Mouse (Mus musculus): ENCODE measurements around the gene Hapln2. TPM values are rescaled to one million over a fixed set of nuclear protein-coding genes. Genes with fewer than 3 reads are reported as not detected.
A peak's percentile ranks its signal among the peaks of the same experiment; 100 is the strongest.

Hapln2 gene
- polyA plus RNA-seq, 1 experiment from 2014 or later = 0.43 TPM

GRCm38 (mm10) chr3:87985505-87986320, 41.7 kb downstream of the Hapln2 start:
- H3K9ac ChIP-seq (replicated peaks) = peak overlapping the region; percentile 4; the same call in 1 of the 2 replicates
- H3K4me1 ChIP-seq = peaks cover 75% of the 10 kb centered on the region
- H3K4me2 ChIP-seq (replicated peaks) = peak overlapping the region; percentile 5

GRCm38 (mm10) chr3:87984094-87984493, 43.3 kb downstream of the Hapln2 start:
- Histone ChIP-seq H3K9ac (replicated peaks) (peak overlapping the region; percentile 46; the same call in 1 of the 2 replicates), H3K27me3 (peaks cover 13% of the 10 kb centered on the region), H3K36me3 (peaks cover 4% of the 10 kb centered on the region; the same call in 1 of the 2 replicates), H3K4me1 (peaks cover 90% of the 10 kb centered on the region), H3K4me2 (replicated peaks) (0 out of 2 replicates have a peak overlapping the region, but pooled peaks have one; percentile 37), H3K4me3 (no peak overlapping the region), H3K9me3 (no peaks in the 10 kb centered on the region), H3K27ac (replicated peaks) (peak overlapping the region; percentile 86; the same call in 1 of the 2 replicates)
- WGBS = 36% methylated on average over 3 of the region's 3 CpGs
- ATAC-seq (ENCODE audit: low FRiP score, low read depth) = no peak

More at GRCm38 (mm10) chr3:87985505-87986320, 41.7 kb downstream of the Hapln2 start:
- Histone ChIP-seq H3K27me3 (peaks cover 29% of the 10 kb centered on the region), H3K27ac (replicated peaks) (peak overlapping the region; percentile 73), H3K9me3 (no peaks in the 10 kb centered on the region), H3K4me3 (no peak overlapping the region), H3K36me3 (no peaks in the 10 kb centered on the region)
- 31% methylated on average over 12 of the region's 12 CpGs for WGBS
- no peak for ATAC-seq (ENCODE audit: low FRiP score, low read depth)

DNA sequence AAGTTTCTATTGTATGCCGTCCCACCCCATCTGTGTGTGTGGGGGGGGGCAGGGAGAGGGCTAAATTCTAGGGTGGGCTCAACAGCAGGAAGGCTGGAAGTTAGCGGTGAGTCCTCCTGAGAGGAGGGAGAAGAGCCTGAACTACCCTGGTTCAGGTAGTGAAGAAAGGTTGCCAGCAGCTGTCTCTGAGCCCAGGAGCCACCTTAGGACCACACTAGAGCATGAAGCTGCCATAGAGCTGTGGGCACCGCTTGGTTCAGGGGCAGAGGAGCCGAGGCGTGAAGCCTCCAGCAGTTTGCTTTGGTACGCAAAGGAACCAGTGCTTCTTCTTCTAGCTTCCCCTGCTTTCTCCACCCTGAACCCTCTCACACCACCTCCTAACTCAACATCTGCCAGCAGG, 43.8 kb downstream of the Hapln2 start:
- Histone ChIP-seq H3K9me3 (no peaks in the 10 kb centered on the region), H3K27ac (replicated peaks) (peak overlapping the region; percentile 86), H3K36me3 (peaks cover 7% of the 10 kb centered on the region), H3K4me3 (no peak overlapping the region), H3K9ac (replicated peaks) (peak overlapping the region; percentile 46; the same call in 1 of the 2 replicates), H3K4me2 (replicated peaks) (peak overlapping the region; percentile 37), H3K4me1 (peaks cover 91% of the 10 kb centered on the region), H3K27me3 (peaks cover 8% of the 10 kb centered on the region)
- ATAC-seq (ENCODE audit: low FRiP score, low read depth) = no peak
- 40% methylated on average over 6 of the region's 6 CpGs for WGBS

- Histone ChIP-seq H3K4me1 (peaks cover 91% of the 10 kb centered on the region), H3K27me3 (0 out of 2 replicates have a peak, but pooled peaks cover 6% of the 10 kb centered on the region), H3K4me2 (replicated peaks) (peak overlapping the region; percentile 37), H3K27ac (replicated peaks) (peak overlapping the region; percentile 86), H3K9me3 (no peaks in the 10 kb centered on the region), H3K4me3 (no peak overlapping the region), H3K36me3 (peaks cover 13% of the 10 kb centered on the region), H3K9ac (replicated peaks) (peak overlapping the region; percentile 44)
- ATAC-seq (ENCODE audit: low FRiP score, low read depth) = peak; percentile 21
- WGBS = under 1% methylated on average over 13 of the region's 13 CpGs
These were observed 44.4 kb downstream of the Hapln2 start for GRCm38 (mm10) chr3:87982836-87983601.

DNA sequence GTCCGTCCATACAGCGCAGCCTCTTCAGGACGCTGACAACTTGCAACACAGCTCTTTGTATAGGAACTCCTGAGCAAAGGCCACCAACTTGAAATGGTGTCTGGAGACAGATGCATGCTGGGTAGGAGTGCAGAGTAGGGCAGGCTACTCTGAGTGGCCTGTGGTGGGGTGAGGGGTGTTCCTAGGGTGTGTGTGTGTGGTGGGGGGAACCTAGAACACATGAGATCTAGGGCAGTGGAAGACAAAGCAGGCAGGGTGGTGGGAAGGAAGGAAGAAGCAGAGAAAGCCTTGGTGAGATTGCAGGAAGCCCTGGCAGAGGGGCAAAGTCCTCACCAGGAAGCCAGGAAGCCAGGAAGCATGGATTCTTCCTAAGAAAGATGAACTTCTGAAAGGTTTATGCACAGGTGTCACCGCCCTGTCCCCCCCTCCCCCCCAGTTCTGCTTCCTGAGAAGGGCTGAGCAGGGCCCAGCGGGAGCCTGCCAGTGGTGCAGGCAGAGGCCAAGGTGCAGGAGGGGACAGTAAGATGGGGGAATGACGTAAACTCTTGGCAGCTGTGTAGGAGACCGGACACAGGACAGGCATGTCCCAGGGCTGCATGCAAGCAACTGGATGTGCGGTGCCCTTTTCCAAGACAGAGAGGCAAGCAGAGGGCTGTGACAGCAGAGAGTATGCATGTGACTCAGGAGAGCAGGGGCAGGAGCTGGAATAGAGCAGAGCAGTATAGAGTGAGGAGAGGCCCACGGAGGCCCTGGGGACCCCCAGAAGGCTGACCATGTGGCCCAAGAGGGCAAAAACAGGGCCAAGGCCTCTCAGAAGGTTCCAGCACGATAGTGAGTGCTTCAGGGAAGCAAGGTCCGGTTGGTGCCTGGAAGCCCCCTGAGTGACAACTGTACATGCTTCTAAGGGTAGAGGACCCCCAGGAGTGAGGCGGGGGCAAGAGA, 45.2 kb downstream of the Hapln2 start:
- H3K4me2 ChIP-seq (replicated peaks) = peak overlapping the region; percentile 37
- peaks cover 86% of the 10 kb centered on the region for H3K4me1 ChIP-seq
- H3K9me3 ChIP-seq = no peaks in the 10 kb centered on the region
- H3K9ac ChIP-seq (replicated peaks) = peak overlapping the region; percentile 44
- 0 out of 2 replicates have a peak, but pooled peaks cover 6% of the 10 kb centered on the region for H3K27me3 ChIP-seq
- H3K36me3 ChIP-seq = peaks cover 21% of the 10 kb centered on the region
- WGBS = 29% methylated on average over 12 of the region's 12 CpGs
- no peak; the same call in 1 of the 2 replicates for ATAC-seq (ENCODE audit: low FRiP score, low read depth)
- peak overlapping the region; percentile 86 for H3K27ac ChIP-seq (replicated peaks)
- no peak overlapping the region for H3K4me3 ChIP-seq

GRCm38 (mm10) chr3:87981214-87981760, 46.1 kb downstream of the Hapln2 start:
- Histone ChIP-seq H3K27me3 (0 out of 2 replicates have a peak, but pooled peaks cover 6% of the 10 kb centered on the region), H3K4me2 (replicated peaks) (no peak overlapping the region), H3K4me1 (peaks cover 79% of the 10 kb centered on the region), H3K27ac (replicated peaks) (peak overlapping the region; percentile 86), H3K9me3 (no peaks in the 10 kb centered on the region), H3K9ac (replicated peaks) (no peak overlapping the region), H3K36me3 (peaks cover 30% of the 10 kb centered on the region), H3K4me3 (no peak overlapping the region)
- 85% methylated on average over 6 of the region's 6 CpGs for WGBS
- ATAC-seq (ENCODE audit: low FRiP score, low read depth) = no peak

GRCm38 (mm10) chr3:87980728-87981127, 46.7 kb downstream of the Hapln2 start:
- Histone ChIP-seq H3K4me3 (no peak overlapping the region), H3K9ac (replicated peaks) (no peak overlapping the region), H3K9me3 (no peaks in the 10 kb centered on the region), H3K4me2 (replicated peaks) (no peak overlapping the region), H3K36me3 (peaks cover 36% of the 10 kb centered on the region), H3K27ac (replicated peaks) (peak overlapping the region; percentile 86), H3K4me1 (peaks cover 75% of the 10 kb centered on the region), H3K27me3 (0 out of 2 replicates have a peak, but pooled peaks cover 6% of the 10 kb centered on the region)
- no peak for ATAC-seq (ENCODE audit: low FRiP score, low read depth)
- WGBS = 61% methylated on average over 5 of the region's 5 CpGs

- 77% methylated on average over 2 of the region's 3 CpGs for WGBS
These were observed 47.3 kb downstream of the Hapln2 start for GRCm38 (mm10) chr3:87980085-87980484.

DNA sequence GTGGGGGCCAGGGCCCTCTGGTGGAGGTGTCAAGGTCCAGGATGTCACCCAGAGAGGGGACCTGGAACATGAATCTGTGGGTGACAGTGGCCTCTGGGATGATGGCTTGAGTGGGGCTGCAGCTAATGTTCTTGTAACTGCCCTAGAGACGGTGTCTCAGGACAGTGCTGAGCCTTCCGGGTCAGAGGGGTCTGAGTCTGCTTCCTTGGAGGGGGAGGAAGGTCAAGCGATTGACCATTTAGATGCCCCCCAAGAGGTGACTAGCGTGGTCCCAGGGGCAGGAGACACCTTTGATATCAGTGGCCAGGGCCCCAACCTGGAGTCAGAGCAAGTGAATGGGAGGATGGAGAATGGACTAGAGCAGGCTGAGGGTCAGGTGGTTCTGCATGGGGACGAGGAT, 47.9 kb downstream of the Hapln2 start:
- 0 out of 2 replicates have a peak overlapping the region, but pooled peaks have one; percentile 39 for H3K27ac ChIP-seq (replicated peaks)

More at GRCm38 (mm10) chr3:87980085-87980484, 47.3 kb downstream of the Hapln2 start:
- Histone ChIP-seq H3K4me3 (no peak overlapping the region), H3K9ac (replicated peaks) (no peak overlapping the region; the same call in 1 of the 2 replicates), H3K4me2 (replicated peaks) (no peak overlapping the region), H3K27me3 (0 out of 2 replicates have a peak, but pooled peaks cover 6% of the 10 kb centered on the region), H3K9me3 (no peaks in the 10 kb centered on the region), H3K36me3 (peaks cover 40% of the 10 kb centered on the region), H3K4me1 (peaks cover 75% of the 10 kb centered on the region), H3K27ac (replicated peaks) (peak overlapping the region; percentile 86; the same call in 1 of the 2 replicates)
- no peak for ATAC-seq (ENCODE audit: low FRiP score, low read depth)

DNA sequence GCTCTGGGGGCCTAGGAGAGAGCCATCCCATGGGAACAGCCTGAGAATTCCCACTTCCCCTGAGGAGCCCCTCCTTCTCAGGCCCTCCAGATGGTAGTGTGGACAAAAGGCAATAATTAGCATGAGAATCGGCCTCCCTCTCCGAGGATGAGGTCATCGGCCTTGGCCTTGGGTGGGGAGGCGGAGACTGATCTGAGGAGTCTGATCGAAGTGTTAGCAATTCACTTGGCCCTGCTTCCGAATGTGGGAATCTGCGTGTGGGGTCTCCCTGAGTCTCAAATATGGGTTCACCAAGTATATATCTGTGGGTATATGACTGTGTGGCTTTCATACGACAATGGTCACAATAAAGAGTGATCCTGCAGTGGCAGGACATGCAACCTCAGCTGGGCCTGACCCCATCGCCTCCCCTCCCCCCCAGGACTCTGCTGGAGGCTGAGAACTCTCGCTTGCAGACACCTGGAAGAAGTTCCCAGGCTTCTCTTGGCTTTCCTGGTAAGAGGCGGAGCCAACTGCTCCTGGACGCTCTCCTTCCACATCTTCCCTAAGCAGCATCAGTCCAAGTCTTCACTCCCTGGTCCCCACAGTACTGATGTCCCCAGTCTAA, 52.9 kb downstream of the Hapln2 start:
- ATAC-seq (ENCODE audit: low FRiP score, low read depth) = peak; percentile 86
- Histone ChIP-seq H3K27ac (replicated peaks) (peak overlapping the region; percentile 98), H3K9me3 (no peaks in the 10 kb centered on the region), H3K9ac (replicated peaks) (peak overlapping the region; percentile 50), H3K36me3 (peaks cover 40% of the 10 kb centered on the region), H3K4me1 (peaks cover 74% of the 10 kb centered on the region), H3K4me3 (peak overlapping the region; percentile 86), H3K27me3 (no peaks in the 10 kb centered on the region), H3K4me2 (replicated peaks) (peak overlapping the region; percentile 75)
- 5% methylated on average over 12 of the region's 12 CpGs for WGBS

More for the DNA sequence above, 47.9 kb downstream of the Hapln2 start:
- Histone ChIP-seq H3K4me2 (replicated peaks) (no peak overlapping the region), H3K27me3 (0 out of 2 replicates have a peak, but pooled peaks cover 6% of the 10 kb centered on the region), H3K4me3 (no peak overlapping the region), H3K4me1 (peaks cover 77% of the 10 kb centered on the region), H3K9me3 (no peaks in the 10 kb centered on the region), H3K9ac (replicated peaks) (no peak overlapping the region), H3K36me3 (peaks cover 40% of the 10 kb centered on the region)
- ATAC-seq (ENCODE audit: low FRiP score, low read depth) = no peak
- WGBS = 85% methylated on average over 5 of the region's 5 CpGs

All from midbrain, embryonic 12.5 days (tissue).